Mouse (Mus musculus): Measurements from ENCODE around the gene Dand5.

GRCm38 (mm10) chr8:84871376-84872308, 49.0 kb upstream of the Dand5 start, which contains the start of gene Syce2:
- TF ChIP-seq POLR2A (IDR thresholded peaks at IDR 0.05; ENCODE audit: low read depth, low read length): no peak
- TF ChIP-seq CTCF (IDR thresholded peaks at IDR 0.05; ENCODE audit: extremely low read depth, insufficient read depth, insufficient read length, insufficient replicate concordance): no peak

Measured in spleen, adult 2 months (tissue).